Mouse (Mus musculus) thymus, postnatal 4 days (tissue): ENCODE data around the gene Gbp8.

ENCODE experiments used
- DNase-seq: peaks from one replicate; pipeline ENCODE4 v3.0.0; 2021

Gene Gbp8

DNA sequence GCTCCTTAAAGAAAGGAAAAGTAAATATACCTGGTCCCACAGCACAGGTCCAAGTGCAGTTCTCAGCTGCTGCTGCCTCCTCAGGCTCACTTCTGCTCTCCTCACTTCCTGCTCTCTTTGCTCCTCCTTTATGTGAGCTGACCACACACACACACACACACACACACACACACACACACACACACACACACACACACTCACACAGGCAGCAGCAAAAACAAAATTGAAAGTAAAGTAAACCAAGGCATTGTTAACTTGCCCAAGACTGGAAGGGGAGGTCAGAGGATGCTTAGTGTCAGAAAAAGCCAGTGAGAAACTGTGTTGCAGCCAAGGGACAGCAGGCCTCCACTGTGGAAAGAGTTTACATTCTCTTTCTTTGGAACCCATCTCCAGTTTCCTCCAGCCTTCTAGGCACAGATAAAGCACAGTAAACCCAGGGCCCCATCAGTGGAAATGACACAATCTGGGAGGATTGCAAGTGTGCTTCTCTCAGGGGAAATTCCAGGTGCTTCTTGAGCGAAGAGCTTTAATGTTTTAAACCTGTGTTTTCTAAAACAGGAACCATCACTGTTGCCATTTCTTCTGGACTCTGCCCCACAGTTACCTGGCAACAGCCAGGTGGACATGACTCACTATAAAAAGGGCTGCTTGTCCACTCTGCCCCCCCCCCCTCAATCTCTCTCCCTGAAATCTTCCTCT, 85.7 kb downstream of the Gbp8 start:
- peak; percentile 38 for DNase-seq

DNA sequence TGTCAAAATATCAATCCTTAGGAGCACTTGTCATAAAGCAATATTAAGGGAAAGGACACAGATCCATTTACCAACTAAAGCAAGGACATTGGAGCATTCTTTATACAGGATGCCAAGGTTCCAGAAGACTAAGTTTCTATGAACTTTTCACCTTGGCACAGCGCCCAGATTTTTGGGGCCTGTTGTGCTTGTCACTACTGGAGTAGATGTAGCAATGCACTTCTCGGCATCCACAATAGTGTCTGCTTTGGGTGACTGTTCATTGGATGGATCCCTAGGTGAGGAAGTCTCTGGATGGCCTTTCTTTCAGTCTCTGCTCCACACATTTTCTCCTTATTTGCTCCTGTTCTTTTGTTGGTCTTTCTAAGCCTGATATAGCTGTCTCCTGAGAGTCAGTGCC, 107.0 kb downstream of the Gbp8 start:
- no peak for DNase-seq

GRCm38 (mm10) chr5:105012551-105012950, 126.8 kb downstream of the Gbp8 start:
- DNase-seq = no peak

GRCm38 (mm10) chr5:105011570-105011969, 127.8 kb downstream of the Gbp8 start:
- DNase-seq = no peak

GRCm38 (mm10) chr5:105010376-105010775, 129.0 kb downstream of the Gbp8 start:
- DNase-seq = peak; percentile 38

GRCm38 (mm10) chr5:104989411-104989810, 149.9 kb downstream of the Gbp8 start:
- no peak for DNase-seq

DNA sequence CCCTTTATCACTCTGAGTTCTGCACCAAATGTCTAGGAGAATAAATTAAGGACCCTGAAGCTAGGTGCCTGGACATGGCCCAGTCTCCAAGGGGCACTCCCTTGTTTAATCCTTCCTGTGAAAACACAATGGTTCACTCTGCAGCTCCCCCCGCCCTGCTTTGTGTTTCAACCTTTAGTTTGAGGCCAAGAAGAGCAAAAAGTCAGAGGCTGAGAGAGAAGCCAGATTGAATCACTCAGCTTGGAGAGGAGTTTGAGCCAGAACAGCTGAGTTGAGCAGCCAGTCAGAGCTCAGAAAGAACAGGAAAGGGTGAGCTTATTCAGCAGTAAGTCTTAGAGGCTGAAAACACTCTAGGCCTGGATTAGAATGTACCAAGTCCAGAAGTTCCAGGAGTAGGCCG, 151.3 kb downstream of the Gbp8 start:
- DNase-seq = no peak

DNA sequence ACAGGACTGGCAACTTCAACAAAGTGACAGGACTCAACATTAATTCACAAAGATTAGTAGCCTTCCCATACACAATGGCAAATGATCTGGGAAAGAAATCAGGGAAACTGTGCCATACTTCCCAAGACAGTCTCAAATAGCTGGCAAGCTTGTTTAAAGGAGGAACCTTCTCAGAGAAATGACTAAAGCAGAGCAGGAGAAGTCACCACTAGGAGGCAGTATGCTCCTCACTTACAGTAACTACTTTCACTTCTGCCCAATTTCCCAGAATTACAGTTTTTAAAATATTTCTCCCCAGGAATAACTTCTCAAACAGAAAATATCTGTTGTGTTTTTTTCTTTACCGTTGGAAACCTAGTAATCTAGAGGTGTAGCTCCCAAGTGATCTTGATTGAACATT, 152.6 kb downstream of the Gbp8 start:
- peak; percentile 58 for DNase-seq

DNA sequence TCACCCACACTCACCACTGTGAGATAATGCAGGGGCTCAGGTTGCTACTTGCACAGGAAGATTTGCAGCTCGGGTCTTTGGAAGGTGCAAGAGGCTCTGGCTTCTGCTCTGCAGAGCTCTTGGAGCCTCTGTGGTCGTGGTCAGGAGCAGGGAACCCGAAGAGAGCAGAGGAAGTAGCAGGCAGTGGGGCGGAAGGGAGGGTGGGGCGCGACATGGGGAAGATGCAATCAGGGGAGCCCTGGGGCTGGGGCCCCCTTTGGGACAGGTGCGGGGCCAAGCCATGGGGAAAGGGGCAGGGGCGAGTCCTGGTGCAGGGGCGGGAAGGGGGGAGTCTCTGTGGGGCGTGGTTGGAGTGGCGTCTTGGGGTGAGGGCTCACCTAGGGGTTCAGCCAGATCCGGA, 156.8 kb downstream of the Gbp8 start, which contains the start of gene Abcg3:
Abcg3 (minus strand) TSS at position 184 of the 400 bp plus-strand sequence.
- DNase-seq = peak; percentile 85

- DNase-seq = peak; percentile 60
These were observed 160.3 kb downstream of the Gbp8 start for GRCm38 (mm10) chr5:104979040-104979513.
